Mouse (Mus musculus): ENCODE measurements at regions not wholly inside any gene's neighbourhood (a gene's known extent, or its start where the extent isn't known, plus 50 kb on each side); places are given as distances from the start of the nearest gene placed in this dataset.

- Histone ChIP-seq H3K9ac (ENCODE audit: low read depth, low read length) (no peak overlapping the region), H3K27me3 (ENCODE audit: insufficient read depth, low read length) (no peaks in the 10 kb centered on the region), H3K4me2 (ENCODE audit: low read length) (no peak overlapping the region), H3K27ac (no peak overlapping the region), H3K9me3 (replicated peaks; ENCODE audit: low read length) (no peaks in the 10 kb centered on the region), H3K4me3 (replicated peaks; ENCODE audit: low read depth, low read length) (no peak overlapping the region), H3K36me3 (ENCODE audit: insufficient read depth, low read length) (no peaks in the 10 kb centered on the region), H3K4me1 (replicated peaks; ENCODE audit: insufficient read depth, low read length) (no peaks in the 10 kb centered on the region)
- no peak for TF ChIP-seq CTCF (IDR thresholded peaks at IDR 0.05; ENCODE audit: low read depth)
- no peak for ATAC-seq (replicated peaks; ENCODE audit: low FRiP score, low read depth)
- DNase-seq (ENCODE audit: low spot score), result no peak
Measured at GRCm38 (mm10) chr1:142688828-142689227, 951.6 kb upstream of the B3galt2 start.

DNA sequence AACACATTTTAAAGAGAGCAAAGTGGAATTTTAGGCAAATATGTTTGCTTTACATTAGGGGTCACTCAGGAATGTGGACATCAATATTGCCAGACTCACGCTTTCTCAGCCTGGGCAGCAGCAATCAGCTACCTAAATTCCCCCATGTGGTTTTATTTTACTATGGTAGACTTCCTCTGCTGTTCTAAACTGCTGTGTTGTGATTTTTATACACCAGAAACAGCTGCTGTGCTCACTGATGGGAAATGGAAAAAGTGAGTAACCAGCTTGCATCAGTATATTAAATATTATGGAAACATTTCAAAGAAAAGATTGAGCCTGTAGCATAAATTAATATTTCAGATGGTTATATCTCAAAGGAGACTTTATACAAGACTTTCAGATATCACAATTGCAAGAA, 945.3 kb upstream of the B3galt2 start:
- ATAC-seq (replicated peaks; ENCODE audit: low FRiP score, low read depth), result no peak
- 61% methylated on average over 1 of the region's 1 CpGs for WGBS

DNA sequence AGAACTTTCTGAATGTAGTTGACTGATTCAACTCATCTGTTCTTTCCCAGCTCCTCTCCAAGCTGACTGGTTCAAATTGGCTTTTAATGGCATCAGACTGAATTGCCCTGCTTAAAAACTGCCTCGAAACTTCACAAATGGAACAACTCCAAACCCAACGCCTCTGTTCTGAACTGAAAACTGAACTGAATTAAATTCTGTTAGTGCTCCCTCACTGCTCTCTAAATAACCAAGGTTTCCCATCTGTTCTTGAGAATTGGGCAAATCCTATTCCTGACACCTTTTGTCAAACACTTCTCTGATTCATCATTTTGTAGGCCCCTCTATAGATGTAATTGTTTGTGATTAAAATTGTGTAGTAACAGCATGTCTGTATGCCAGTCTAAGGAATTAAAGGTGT, 932.2 kb upstream of the B3galt2 start:
- no peak for DNase-seq (ENCODE audit: low spot score)
- no peaks in the 10 kb centered on the region for H3K27me3 ChIP-seq (ENCODE audit: insufficient read depth, low read length)
- TF ChIP-seq CTCF (IDR thresholded peaks at IDR 0.05; ENCODE audit: low read depth), result no peak
- no peak for ATAC-seq (replicated peaks; ENCODE audit: low FRiP score, low read depth)
- no peak overlapping the region for H3K9ac ChIP-seq (ENCODE audit: low read depth, low read length)
- no peak overlapping the region for H3K27ac ChIP-seq
- no peaks in the 10 kb centered on the region for H3K4me1 ChIP-seq (replicated peaks; ENCODE audit: insufficient read depth, low read length)
- no peak overlapping the region for H3K4me2 ChIP-seq (ENCODE audit: low read length)
- H3K9me3 ChIP-seq (replicated peaks; ENCODE audit: low read length), result no peaks in the 10 kb centered on the region
- WGBS, result 80% methylated on average over 2 of the region's 2 CpGs
- H3K36me3 ChIP-seq (ENCODE audit: insufficient read depth, low read length), result no peaks in the 10 kb centered on the region
- H3K4me3 ChIP-seq (replicated peaks; ENCODE audit: low read depth, low read length), result no peak overlapping the region

More for the DNA sequence above, 945.3 kb upstream of the B3galt2 start:
- no peak for DNase-seq (ENCODE audit: low spot score)
- Histone ChIP-seq H3K4me1 (replicated peaks; ENCODE audit: insufficient read depth, low read length) (no peaks in the 10 kb centered on the region), H3K27ac (no peak overlapping the region), H3K4me2 (ENCODE audit: low read length) (no peak overlapping the region), H3K9me3 (replicated peaks; ENCODE audit: low read length) (no peaks in the 10 kb centered on the region), H3K4me3 (replicated peaks; ENCODE audit: low read depth, low read length) (no peak overlapping the region), H3K9ac (ENCODE audit: low read depth, low read length) (no peak overlapping the region), H3K36me3 (ENCODE audit: insufficient read depth, low read length) (no peaks in the 10 kb centered on the region), H3K27me3 (ENCODE audit: insufficient read depth, low read length) (no peaks in the 10 kb centered on the region)
- no peak for TF ChIP-seq CTCF (IDR thresholded peaks at IDR 0.05; ENCODE audit: low read depth)

- no peak overlapping the region for H3K27ac ChIP-seq
- no peak overlapping the region for H3K9ac ChIP-seq (ENCODE audit: low read depth, low read length)
- H3K4me2 ChIP-seq (ENCODE audit: low read length), result no peak overlapping the region
- H3K9me3 ChIP-seq (replicated peaks; ENCODE audit: low read length), result no peaks in the 10 kb centered on the region
- DNase-seq (ENCODE audit: low spot score) (no peak), ATAC-seq (replicated peaks; ENCODE audit: low FRiP score, low read depth) (no peak)
- no peak for TF ChIP-seq CTCF (IDR thresholded peaks at IDR 0.05; ENCODE audit: low read depth)
- H3K4me1 ChIP-seq (replicated peaks; ENCODE audit: insufficient read depth, low read length), result no peaks in the 10 kb centered on the region
- H3K36me3 ChIP-seq (ENCODE audit: insufficient read depth, low read length), result no peaks in the 10 kb centered on the region
- H3K4me3 ChIP-seq (replicated peaks; ENCODE audit: low read depth, low read length), result no peak overlapping the region
- no peaks in the 10 kb centered on the region for H3K27me3 ChIP-seq (ENCODE audit: insufficient read depth, low read length)
Measured at GRCm38 (mm10) chr1:142730259-142730658, 910.2 kb upstream of the B3galt2 start.

GRCm38 (mm10) chr1:142734108-142734507, 906.4 kb upstream of the B3galt2 start:
- Histone ChIP-seq H3K4me3 (replicated peaks; ENCODE audit: low read depth, low read length) (no peak overlapping the region), H3K9ac (ENCODE audit: low read depth, low read length) (no peak overlapping the region), H3K4me2 (ENCODE audit: low read length) (no peak overlapping the region), H3K27ac (no peak overlapping the region), H3K4me1 (replicated peaks; ENCODE audit: insufficient read depth, low read length) (no peaks in the 10 kb centered on the region), H3K36me3 (ENCODE audit: insufficient read depth, low read length) (no peaks in the 10 kb centered on the region), H3K27me3 (ENCODE audit: insufficient read depth, low read length) (no peaks in the 10 kb centered on the region), H3K9me3 (replicated peaks; ENCODE audit: low read length) (no peaks in the 10 kb centered on the region)
- no peak for TF ChIP-seq CTCF (IDR thresholded peaks at IDR 0.05; ENCODE audit: low read depth)
- no peak for ATAC-seq (replicated peaks; ENCODE audit: low FRiP score, low read depth)
- no peak for DNase-seq (ENCODE audit: low spot score)

DNA sequence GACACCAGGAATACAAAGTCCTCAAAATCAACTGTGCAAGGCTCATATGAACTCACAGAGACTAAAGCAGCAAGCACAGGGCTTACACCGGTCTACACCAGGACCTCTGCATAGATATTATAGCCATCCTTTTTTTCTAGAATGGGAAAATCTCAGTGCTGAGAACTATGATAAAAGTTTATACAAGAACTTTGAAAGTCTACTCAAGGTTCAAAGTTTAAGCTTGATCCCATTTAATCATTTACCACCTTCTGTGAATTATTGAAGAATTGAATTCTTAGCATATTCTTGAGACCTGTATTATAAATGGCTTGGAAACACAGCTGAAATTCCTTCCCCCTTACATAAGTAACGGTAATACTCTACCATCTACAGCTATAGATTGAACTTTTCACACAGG, 902.1 kb upstream of the B3galt2 start:
- DNase-seq (ENCODE audit: low spot score) (peak; percentile 7), ATAC-seq (replicated peaks; ENCODE audit: low FRiP score, low read depth) (no peak; the same call in 1 of the 2 replicates)
- H3K9me3 ChIP-seq (replicated peaks; ENCODE audit: low read length), result no peaks in the 10 kb centered on the region
- H3K36me3 ChIP-seq (ENCODE audit: insufficient read depth, low read length), result no peaks in the 10 kb centered on the region
- 74% methylated on average over 2 of the region's 2 CpGs for WGBS
- H3K4me2 ChIP-seq (ENCODE audit: low read length), result no peak overlapping the region
- no peaks in the 10 kb centered on the region for H3K4me1 ChIP-seq (replicated peaks; ENCODE audit: insufficient read depth, low read length)
- no peak overlapping the region for H3K4me3 ChIP-seq (replicated peaks; ENCODE audit: low read depth, low read length)
- TF ChIP-seq CTCF (IDR thresholded peaks at IDR 0.05; ENCODE audit: low read depth), result no peak
- no peaks in the 10 kb centered on the region for H3K27me3 ChIP-seq (ENCODE audit: insufficient read depth, low read length)
- H3K9ac ChIP-seq (ENCODE audit: low read depth, low read length), result no peak overlapping the region
- no peak overlapping the region for H3K27ac ChIP-seq

DNA sequence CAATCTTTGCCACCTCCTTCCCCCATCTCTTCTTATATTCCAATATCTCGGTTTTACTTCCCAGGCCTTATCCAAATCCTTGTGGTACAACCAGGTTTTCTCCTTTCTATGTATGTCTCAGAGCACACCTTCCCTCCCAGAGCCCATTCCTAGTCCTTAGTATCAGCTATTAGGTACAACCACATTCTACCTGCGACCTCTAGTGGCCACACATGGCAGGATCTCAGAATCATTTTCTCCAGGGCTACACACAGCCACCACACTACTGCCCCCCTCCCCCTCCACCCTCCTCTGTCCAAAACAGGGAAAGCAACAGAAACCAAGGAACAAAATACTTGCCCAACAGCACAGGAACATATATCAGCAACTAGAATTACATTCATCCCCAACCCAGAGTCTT, 898.2 kb upstream of the B3galt2 start:
- no peaks in the 10 kb centered on the region for H3K36me3 ChIP-seq (ENCODE audit: insufficient read depth, low read length)
- no peaks in the 10 kb centered on the region for H3K9me3 ChIP-seq (replicated peaks; ENCODE audit: low read length)
- no peak overlapping the region for H3K9ac ChIP-seq (ENCODE audit: low read depth, low read length)
- H3K27me3 ChIP-seq (ENCODE audit: insufficient read depth, low read length), result no peaks in the 10 kb centered on the region
- peak; percentile 78 for TF ChIP-seq CTCF (IDR thresholded peaks at IDR 0.05; ENCODE audit: low read depth)
- H3K27ac ChIP-seq, result no peak overlapping the region
- no peak overlapping the region for H3K4me2 ChIP-seq (ENCODE audit: low read length)
- no peaks in the 10 kb centered on the region for H3K4me1 ChIP-seq (replicated peaks; ENCODE audit: insufficient read depth, low read length)
- no peak overlapping the region for H3K4me3 ChIP-seq (replicated peaks; ENCODE audit: low read depth, low read length)
- peak; percentile 81 for ATAC-seq (replicated peaks; ENCODE audit: low FRiP score, low read depth)
- 13% methylated on average over 2 of the region's 2 CpGs for WGBS
- peak; percentile 55 for DNase-seq (ENCODE audit: low spot score)

Data from kidney, postnatal 0 days (tissue).